Mouse (Mus musculus) CD4-positive, CD25-positive, alpha-beta regulatory T cell, adult 4 months (primary cell): ENCODE results near the gene Mettl25. TPM values are rescaled to one million over a fixed set of nuclear protein-coding genes. Genes with fewer than 3 reads are reported as not detected.

Source experiments
- ATAC-seq: one replicate; pipeline ENCODE4 v1.8.0; 2017
- polyA plus RNA-seq, 2 experiments: library from polyadenylated mRNA; unstranded; fragments of 100-300 nt; shearing (Covaris generic); gene quantifications; one replicate each; pipeline ENCODE4 v1.2.1; 2017

Gene Mettl25
- polyA plus RNA-seq, 2 experiments from 2014 or later = 4.1 to 4.9 TPM

DNA sequence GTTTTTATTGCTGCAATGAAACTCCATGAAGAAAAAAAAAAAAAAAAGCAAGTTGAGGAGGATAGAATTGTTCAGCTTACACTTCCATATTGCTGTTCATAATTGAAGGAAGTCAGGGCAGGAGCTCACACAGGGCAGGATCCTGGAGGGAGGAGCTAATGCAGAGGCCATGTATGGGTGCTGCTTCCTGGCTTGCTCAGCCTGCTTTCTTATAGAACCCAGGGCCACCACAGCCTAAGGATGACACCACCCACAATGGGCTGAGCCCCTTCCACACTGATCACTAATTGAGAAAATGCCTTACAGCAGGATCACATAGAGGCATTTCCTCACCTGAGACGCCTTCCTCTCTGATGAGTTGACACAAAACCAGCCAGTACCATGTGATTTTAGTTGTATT, 95.2 kb downstream of the Mettl25 start:
- no peak for ATAC-seq

DNA sequence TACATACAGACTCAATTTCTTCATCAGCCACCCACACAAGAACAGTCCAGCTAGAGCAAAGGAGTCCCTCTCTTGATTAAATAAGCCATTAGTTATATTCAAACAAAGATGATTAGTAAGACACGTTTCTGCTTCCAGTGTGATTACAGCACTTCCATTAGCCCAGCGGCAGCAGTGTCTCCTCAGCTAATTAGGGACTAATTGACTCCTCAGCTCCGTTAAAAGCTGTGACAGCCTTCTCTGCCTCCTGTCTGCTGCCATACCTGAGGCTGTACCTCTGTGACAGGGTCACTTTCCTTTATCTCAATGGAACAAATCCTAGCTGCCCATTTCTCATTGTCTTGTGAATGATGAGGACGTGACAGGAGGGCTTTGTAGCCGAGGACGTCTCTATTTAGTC, 99.4 kb downstream of the Mettl25 start:
- no peak for ATAC-seq

DNA sequence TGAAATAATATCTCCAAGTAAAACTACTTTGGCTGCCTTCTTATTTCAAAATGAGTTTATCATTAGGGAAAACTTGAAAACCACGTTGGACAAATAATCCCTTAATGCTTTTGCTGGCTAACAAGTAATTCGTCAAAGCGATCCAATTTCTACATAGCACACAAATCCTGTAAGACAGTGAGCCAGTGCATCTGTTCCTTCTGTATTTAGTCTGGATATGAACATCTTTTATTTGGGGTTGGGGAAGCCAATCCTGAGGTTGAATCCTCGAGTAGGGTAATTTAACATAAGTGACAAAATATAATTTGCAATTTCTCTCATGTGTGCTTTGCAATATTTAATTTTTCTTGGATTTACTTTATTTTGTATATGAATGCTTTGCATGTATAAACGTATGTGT, 102.2 kb downstream of the Mettl25 start:
- no peak for ATAC-seq

DNA sequence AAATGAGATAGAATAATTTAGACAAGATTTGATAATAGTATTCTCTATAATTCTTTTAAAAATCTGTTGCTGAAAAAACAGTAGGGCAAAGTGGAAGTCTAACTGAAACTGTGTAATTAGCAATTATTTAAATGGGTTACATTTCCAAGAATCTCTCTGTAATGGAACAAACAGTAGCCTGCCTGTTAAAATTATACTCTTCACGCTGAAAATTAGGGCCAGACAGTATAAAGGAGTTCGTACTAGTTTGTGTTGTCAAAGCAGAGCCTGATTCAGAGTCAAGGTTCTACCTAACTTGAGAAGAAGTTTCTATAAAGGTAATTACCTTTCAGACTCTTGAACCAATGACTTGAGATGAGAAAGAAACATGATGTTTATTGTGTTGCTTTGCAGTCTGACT, 113.4 kb downstream of the Mettl25 start:
- ATAC-seq = no peak

DNA sequence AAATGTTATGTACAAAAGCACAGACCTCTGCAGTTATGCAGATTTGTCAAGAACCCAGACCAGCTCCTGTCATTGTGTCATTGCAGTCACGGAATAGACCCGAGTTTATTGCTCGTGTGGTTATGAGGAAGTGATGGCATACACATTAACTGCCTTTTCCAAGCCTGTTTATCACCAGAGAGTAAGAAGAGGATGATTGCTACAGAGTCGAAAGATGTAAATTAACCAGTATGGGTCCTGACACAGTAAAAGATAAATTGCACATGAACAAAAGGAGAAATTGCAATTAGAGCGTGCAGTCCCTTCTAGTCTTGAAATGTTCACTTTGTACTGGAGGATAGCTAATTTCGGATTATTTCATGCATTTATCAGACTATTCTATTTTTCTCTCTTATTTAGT, 113.8 kb downstream of the Mettl25 start:
- no peak for ATAC-seq

DNA sequence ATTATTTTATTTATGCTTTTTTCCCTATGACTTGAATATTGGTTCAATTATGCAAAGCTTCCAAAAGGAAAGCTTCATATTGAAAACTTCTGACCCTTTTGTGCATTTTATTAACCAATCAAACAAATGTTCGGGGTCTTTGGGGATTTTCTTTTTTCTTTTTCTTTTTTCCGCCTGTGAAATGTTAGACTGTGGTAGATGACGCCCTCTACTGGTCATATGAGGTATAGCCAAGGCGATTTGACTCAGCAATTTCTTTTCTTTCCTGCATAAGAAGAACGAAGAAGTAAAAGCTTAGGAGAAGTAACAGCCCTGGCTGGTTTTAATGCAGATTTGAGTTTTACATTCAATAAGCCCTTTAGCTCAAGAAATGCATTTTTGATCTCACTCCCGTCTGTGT, 126.3 kb downstream of the Mettl25 start:
- ATAC-seq = no peak

DNA sequence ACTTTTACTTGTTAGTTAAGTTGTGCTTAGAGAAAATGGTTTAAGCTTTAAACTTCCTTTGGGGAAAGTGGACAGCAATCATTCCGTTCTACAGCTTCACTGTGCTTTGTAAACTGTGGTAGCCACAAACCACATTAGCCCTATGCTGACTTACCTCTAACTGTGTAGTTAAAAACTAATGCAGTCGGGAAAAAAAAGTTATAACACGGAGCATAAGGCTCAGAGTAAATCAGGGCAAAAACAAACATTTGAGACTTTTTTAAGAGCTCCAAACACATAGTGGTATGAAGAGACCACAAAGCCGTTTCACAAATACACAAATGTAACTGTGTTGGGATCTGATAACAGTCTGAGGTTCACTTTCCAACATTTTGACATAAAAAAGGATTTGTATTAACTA, 126.8 kb downstream of the Mettl25 start:
- no peak for ATAC-seq

DNA sequence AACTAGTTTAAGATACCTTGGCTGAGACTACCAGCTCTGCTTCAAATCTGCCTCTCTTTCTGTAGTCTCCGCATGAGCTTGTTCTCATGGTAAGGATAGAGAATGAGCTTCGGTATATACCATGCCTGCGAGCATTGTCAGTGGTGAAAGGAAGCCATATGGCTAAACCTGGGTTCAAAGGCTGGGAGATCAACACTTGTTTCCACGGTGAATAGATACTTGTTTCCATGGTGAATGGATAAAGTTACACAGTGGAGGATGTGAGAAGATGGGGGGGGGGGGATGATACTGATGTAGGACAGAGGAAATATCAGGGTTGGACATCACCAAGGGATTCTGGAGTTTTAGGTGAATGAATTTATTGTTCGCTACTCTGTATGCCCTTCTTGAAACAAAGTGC, 128.0 kb downstream of the Mettl25 start:
- ATAC-seq = no peak

Other genes with a start within 250 kb of the Mettl25 start
- 10 to 100 TPM; 62.9 to 67.6 TPM for gene Ccdc59, start 313 bp downstream of the Mettl25 start, polyA plus RNA-seq